Mouse (Mus musculus): ENCODE measurements around the gene Echs1. TPM values are rescaled to one million over a fixed set of nuclear protein-coding genes. Genes with fewer than 3 reads are reported as not detected.

The Echs1 gene
- total RNA-seq, 4 experiments from 2014 or later = 56.9 to 64.5 (median 59.3) TPM

DNA sequence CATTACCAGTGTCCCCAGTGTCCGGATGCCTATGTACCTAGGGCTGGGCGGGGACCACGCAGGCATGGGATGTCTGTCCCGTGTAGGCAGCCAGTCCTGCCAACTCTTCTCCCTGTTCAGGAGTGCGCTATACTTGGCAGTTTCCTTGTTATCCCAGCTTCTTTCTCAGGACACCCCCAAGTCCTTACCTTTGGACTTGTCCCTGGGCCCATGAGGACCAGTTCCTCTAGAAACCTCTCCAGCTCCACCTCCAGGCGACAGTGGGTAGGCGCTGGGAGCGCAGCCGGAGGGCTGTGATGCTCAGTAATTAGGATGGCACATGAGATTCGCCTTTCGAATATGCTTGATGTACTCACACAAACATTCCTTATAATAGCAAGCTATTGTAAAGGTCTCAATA is 54.0 kb downstream of the Echs1 start:
- DNase-seq (ENCODE audit: low spot score in 2 of 2) = no peak

DNA sequence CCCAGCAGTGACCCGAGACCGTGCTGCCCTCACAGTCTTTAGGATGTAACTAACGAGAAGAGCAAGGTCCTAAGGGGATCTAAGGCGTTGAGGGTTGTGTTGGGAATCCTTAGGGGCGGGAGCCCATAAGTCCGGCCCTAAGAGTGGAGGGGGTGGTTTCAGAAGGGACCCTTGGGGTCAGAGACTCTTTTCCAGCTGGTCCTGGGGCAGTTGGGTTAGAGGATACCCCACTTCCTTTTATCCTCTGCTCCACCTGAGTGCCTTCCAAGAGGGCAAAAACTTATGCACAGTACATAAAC is 54.5 kb downstream of the Echs1 start:
- no peak for DNase-seq (ENCODE audit: low spot score in 2 of 2)

DNA sequence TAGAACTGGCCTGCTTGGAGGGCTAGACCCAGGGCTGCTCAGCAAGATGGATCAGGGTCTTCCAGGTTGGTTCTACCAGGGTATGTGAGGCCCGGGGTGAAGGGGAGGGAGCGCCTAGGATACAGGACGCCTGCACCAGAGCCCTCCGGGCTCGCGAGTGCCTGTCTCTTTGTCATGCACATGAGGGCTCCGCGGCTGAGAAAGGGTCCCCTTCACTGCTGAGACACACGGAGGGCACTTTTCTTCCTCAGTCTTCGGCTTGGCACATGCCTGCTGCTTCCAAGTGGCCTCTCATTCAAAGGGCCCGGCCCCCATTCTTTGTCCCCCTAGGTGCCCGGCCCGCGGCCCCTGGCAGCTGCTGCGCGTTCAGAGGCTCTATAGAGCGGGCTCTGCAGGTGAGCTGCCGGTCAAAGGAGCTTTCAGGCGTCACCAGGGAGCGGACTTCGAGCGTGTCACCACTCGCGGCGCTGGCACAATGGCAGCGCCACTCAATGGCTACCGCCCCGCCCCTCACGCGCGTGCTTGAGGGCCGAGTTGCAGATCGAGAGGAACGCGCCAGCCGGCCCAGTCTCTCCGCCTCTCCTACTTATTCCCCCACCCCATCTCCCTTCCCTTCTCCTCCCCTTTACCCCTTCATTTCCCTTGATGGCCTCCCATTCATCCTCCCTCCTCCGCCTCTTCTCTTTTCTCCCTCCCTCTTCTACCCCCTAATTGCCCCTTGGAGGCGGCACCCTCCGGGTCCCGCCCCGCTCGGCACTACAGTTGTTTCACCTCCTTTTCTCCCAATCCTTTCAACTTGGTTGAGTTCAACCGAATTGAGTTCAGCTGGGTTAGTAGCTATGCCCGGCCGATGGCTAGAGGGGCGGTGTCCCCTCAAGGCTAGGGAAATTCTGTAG is 55.1 kb downstream of the Echs1 start:
- no peak for DNase-seq (ENCODE audit: low spot score in 2 of 2)

DNA sequence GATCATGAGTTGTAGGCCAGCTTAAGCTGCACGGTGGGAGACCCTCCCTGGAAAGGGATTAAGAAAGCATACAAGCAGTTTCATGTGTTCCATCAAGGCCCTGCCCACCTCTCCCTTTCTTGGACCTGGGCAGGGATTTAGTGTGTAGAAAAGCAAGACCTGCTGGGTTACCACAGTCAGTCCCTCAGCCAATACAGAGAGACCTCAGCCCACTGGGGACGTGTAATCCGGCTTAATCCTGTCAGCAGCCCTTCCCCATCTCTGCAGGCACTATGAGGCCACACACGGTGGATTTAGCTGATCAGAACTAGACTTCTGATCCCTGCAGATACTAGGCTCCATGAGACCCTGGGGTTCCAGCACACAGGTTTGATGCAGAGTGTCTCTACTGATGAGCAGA is 56.7 kb downstream of the Echs1 start:
- no peak for DNase-seq (ENCODE audit: low spot score in 2 of 2)

DNA sequence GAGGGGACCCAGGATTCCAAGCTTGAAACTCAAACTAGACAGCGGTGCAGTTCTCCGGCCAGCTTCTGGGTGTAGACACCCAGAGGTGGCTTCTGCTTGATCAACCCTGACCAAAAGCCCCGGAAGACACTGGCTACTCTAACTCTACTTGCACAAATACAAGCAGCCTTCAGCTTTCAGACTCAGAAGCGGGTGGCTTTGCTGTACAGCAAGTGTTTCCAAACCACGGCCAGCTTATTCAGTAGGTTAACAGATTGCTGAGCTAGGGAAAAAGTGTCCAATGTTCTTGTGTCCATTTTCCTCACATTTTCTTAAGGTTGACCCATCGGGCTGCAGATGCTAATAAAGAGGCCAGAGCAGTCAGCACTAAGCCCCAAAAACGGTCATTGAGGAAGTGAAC is 57.7 kb downstream of the Echs1 start:
- DNase-seq (ENCODE audit: low spot score in 2 of 2) = no peak

DNA sequence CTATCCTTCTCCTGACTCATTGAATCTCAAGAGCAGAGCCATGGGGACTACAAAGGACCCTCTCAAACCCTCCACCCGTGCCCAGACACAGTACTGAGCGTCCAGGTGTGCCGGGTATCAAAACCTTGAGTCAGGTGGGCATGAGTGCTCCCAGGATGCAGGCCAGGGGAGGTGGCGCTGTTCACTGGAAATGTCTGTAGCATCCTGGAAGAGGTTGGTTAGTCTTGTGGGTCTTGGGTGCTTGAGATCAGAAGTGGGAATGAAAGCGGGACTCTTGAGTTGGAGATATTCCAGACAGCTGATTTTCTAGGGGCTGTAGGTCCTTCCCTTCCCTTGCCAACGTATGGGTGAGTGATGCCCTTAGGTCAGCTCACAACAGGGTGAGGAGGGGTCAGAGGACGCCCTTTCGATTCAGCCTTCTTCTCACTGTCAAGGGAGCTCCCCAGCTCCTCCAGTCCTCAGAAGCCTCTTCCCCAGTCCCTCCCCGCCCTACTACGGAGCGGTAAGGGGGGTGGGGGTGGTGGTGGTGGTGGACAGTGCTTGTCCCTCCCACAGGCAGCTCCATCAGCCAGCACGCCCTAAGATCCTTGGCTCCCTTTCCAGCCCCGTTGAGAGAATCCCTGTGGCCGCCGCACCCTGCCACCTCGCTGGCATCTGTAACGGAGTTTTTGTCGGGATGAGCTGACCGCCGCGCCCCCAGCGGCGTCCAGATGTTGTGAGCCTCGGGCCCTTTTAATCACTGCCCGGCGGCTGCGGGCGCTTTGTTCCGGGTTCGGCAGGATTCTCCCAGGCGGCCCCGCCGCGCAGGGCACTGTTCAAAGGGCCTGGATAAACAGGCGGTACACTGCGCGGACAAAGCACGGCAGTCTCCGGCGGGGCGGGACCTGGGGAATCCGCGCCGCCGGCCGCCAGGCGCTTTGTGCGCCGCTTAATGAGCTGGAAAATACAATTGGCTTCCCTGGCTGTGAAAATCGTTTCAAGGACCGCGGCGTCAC is 58.6 kb downstream of the Echs1 start:
- DNase-seq (ENCODE audit: low spot score in 2 of 2) = no peak

Other genes with a start within 250 kb of the Echs1 start
- gene Kndc1, start 221.8 kb downstream of the Echs1 start, total RNA-seq (2022) = 10 to 100 TPM; 77.0 to 82.3 (median 80.2) TPM
- not detected for gene Utf1, start 172.7 kb downstream of the Echs1 start, total RNA-seq (2022)
- 1 to 10 TPM; 1.1 to 1.7 (median 1.2) TPM for gene 6430531B16Rik, start 137.7 kb downstream of the Echs1 start, total RNA-seq (2022)
- 1 to 10 TPM; 1.1 to 3.6 (median 1.9) TPM for gene Adam8, start 123.9 kb downstream of the Echs1 start, total RNA-seq (2022)
- 10 to 100 TPM; 19.6 to 28.2 (median 23.3) TPM for gene Zfp511, start 80.1 kb downstream of the Echs1 start, total RNA-seq (2022)
- 10 to 100 TPM; 36.6 to 44.2 (median 42.8) TPM for gene Tubgcp2, start 79.8 kb downstream of the Echs1 start, total RNA-seq (2022)
- gene Msx3, start 67.4 kb downstream of the Echs1 start, total RNA-seq (2022) = under 1 TPM in 2 of 4 experiments, not detected in 2; 0.14 to 0.19 TPM
- 100 to 1,000 TPM; 184 to 218 (median 213) TPM for gene Caly, start 33.9 kb downstream of the Echs1 start, total RNA-seq (2022)
- not detected for gene Prap1, start 23.1 kb downstream of the Echs1 start, total RNA-seq (2022)
- gene Fuom, start 14.0 kb downstream of the Echs1 start, total RNA-seq (2022) = 10 to 100 TPM; 45.1 to 51.0 (median 49.0) TPM
- gene Paox, start 677 bp downstream of the Echs1 start, total RNA-seq (2022) = 1 to 10 TPM; 6.7 to 7.9 (median 7.3) TPM
- gene Mtg1, start 21.1 kb upstream of the Echs1 start, total RNA-seq (2022) = 10 to 100 TPM; 22.1 to 31.4 (median 27.4) TPM
- gene Sprn, start 38.4 kb upstream of the Echs1 start, total RNA-seq (2022) = 100 to 1,000 TPM; 121 to 142 (median 130) TPM
- not detected for gene Olfr522, start 48.3 kb upstream of the Echs1 start, total RNA-seq (2022)
- under 1 TPM in 2 of 4 experiments, not detected in 2; 0.11 to 0.16 TPM for gene Olfr523, start 56.7 kb upstream of the Echs1 start, total RNA-seq (2022)
- gene Olfr524, start 89.5 kb upstream of the Echs1 start, total RNA-seq (2022) = not detected
- gene Cd163l1, start 101.8 kb upstream of the Echs1 start, total RNA-seq (2022) = under 1 TPM in 1 of 4 experiments, not detected in 3; 0.09 TPM
- under 1 TPM in 2 of 4 experiments, not detected in 2; 0.17 to 0.32 TPM for gene 5830411N06Rik, start 130.8 kb upstream of the Echs1 start, total RNA-seq (2022)
- gene Olfr525, start 204.4 kb upstream of the Echs1 start, total RNA-seq (2022) = not detected
- gene Olfr527, start 217.5 kb upstream of the Echs1 start, total RNA-seq (2022) = not detected
- gene Olfr60, start 245.2 kb upstream of the Echs1 start, total RNA-seq (2022) = not detected